Mouse (Mus musculus) B cell, adult (primary cell): ENCODE measurements around the gene Klhl13. TPM values are rescaled to one million over a fixed set of nuclear protein-coding genes. Genes with fewer than 3 reads are reported as not detected.

Source experiments
- total RNA-seq: library from RNA; stranded (reverse); gene quantifications from 4 replicates; pipeline ENCODE4 v1.2.4, GENCODE M21; 2023; ENCODE audit not compliant: inconsistent age

The Klhl13 gene
- total RNA-seq = not detected in 4 replicates

DNA sequence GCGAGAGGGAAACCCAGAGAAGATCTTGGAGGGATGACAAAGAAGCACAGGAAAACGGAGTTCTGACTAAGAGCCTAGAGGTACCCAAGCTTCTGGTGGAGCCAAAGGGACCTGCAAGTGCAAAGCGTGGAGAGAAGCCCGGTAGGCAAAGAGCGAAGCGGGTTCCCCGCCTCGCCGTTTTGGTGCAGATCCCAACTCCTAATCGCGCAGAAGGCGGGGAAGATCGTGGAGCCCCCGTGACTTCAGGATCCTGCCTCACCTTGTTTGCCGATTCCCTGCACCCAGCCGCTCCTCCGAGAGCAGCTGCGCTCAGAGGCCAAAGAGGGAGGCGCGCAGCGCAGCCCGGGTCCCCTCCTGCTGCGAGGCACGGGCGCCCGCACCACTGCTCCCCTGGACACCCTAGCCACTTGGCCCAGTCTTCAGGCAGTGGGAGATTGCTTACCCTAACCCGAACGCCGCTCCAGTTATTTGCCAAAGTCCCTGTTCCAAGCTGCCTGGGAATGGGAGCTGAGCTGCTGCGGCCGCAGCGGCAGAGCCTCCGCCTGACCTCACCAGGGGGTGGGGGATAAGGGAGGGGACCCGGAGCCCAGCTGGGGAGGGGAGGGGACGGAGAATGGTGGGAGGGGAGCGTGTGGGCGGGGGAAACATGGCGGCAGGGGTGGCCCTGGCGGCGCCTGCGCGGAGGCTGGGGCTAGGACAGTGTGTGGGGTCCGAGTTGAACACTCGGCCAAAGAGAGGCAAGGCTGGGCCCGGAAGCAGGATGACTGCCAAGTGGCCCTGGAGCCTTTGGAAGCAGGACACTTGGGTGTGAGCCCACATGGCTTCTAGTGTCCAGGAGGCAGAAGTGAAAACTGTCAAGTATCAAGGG lies at the start of gene Klhl13:
Gene Klhl13, minus strand, starts transcription at position 569 of the 868 bp plus-strand sequence.

